Mouse (Mus musculus): ENCODE results near the gene Rps6ka3. TPM values are rescaled to one million over a fixed set of nuclear protein-coding genes. Genes with fewer than 3 reads are reported as not detected.

The Rps6ka3 gene
- polyA plus RNA-seq (2015; fragmentation: Nextera tagmentation; extraction: Ambion mirVana): 3.4 and 4.4 TPM in 2 replicates

DNA sequence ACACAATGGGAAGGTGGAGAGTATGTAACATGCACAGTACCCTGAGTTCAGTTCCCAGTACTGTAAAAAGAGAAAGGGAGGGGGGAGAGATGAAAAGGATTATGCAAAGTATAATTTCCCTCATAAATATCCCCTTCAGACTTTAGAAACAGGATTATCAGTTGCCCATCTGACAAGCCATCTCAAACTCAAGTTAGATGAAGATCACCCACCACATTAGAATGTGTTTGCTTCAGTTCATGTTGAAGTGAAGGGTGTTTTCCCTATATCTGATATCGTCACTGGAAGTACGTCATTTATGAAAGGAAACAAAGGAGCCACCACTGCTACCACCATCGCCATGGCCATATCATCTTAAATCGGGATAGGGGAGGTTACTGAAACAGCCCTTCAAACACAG lies at the start of gene Rps6ka3:
Gene Rps6ka3 (plus strand): TSS at position 301 of the 400 bp plus-strand sequence.
- WGBS: 93% methylated on average over 4 of the region's 4 CpGs
- Histone ChIP-seq H3K9me3 (no peaks in the 10 kb centered on the region), H3K4me1 (replicated peaks) (no peaks in the 10 kb centered on the region)

DNA sequence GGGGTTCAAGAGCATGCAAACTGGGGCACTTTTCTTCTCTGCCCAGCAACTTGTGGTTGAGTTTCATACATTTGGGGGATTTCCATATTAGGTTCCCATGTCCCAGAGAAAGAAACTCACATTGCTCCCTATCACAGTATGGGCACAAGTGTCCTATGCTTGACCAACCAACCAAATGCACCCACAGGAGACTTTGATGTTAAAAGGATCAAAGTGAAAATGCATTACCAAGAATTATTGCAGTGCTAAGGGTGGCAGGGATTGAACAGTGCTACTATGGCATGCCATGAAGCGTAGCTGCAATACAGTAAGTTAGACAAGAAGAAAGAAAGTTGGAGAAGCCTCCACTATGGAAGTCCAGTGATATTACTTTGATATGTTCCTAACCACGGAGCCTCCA lies 40.9 kb upstream of the Rps6ka3 start:
- Histone ChIP-seq H3K27ac (no peak overlapping the region), H3K27me3 (no peaks in the 10 kb centered on the region), H3K4me1 (replicated peaks) (no peaks in the 10 kb centered on the region), H3K4me3 (replicated peaks) (no peak overlapping the region), H3K9me3 (no peaks in the 10 kb centered on the region), H3K9ac (replicated peaks) (no peak overlapping the region), H3K4me2 (replicated peaks) (no peak overlapping the region), H3K36me3 (no peaks in the 10 kb centered on the region)
- ATAC-seq: no peak
- WGBS: 88% methylated on average over 2 of the region's 2 CpGs

More for the DNA sequence above, at the start of gene Rps6ka3:
- no peak for ATAC-seq
- Histone ChIP-seq H3K27ac (no peak within 1 kb of the TSS), H3K9ac (replicated peaks) (no peak within 1 kb of the TSS), H3K27me3 (peaks cover 4% of the 10 kb centered on the region; the same call in 1 of the 2 replicates), H3K4me2 (replicated peaks) (no peak within 1 kb of the TSS), H3K36me3 (no peaks in the 10 kb centered on the region), H3K4me3 (replicated peaks) (no peak within 1 kb of the TSS)

DNA sequence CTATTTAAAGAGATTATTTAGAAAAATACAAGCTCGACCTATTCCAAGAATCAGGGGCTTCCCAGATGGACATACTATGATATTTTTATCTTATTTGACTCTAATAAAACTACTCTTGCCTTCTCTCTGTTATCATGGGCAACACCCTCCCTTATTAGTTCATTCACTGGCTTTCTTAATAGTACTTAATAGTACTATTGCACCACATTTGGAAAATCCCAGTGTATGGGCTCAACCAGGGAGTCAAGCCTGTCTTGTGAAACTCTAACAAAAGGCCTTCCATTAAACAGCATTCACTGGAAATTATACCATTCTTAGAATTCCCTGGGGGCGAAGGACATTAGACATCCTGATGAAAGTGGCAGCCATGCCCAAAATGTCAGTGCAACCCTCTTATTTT lies 38.5 kb upstream of the Rps6ka3 start:
- no peaks in the 10 kb centered on the region for H3K4me1 ChIP-seq (replicated peaks)
- no peaks in the 10 kb centered on the region for H3K27me3 ChIP-seq
- no peak overlapping the region for H3K4me2 ChIP-seq (replicated peaks)
- WGBS: 66% methylated on average over 2 of the region's 2 CpGs
- ATAC-seq: no peak
- no peaks in the 10 kb centered on the region for H3K36me3 ChIP-seq
- H3K9ac ChIP-seq (replicated peaks): no peak overlapping the region
- H3K4me3 ChIP-seq (replicated peaks): no peak overlapping the region
- H3K9me3 ChIP-seq: no peaks in the 10 kb centered on the region
- H3K27ac ChIP-seq: no peak overlapping the region

DNA sequence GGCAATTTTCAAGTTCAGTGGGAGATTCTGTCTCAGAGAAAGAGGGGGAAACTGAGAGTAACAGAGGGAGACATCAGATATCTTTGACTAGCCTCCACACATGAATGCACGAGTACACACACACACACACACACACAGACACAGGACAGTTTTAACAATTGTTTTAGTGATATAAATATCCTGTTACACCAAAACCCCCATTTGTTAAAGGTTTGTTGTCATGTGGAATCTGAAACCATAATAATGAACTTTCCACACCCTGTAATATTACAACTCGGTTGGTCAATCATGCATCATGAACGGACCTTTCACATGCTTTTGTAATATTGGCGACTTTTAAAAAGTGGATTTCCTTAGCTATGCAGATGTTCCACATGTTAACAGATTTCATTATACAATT lies 18.5 kb upstream of the Rps6ka3 start:
- H3K4me1 ChIP-seq (replicated peaks): no peaks in the 10 kb centered on the region
- H3K4me3 ChIP-seq (replicated peaks): no peak overlapping the region
- no peak overlapping the region for H3K4me2 ChIP-seq (replicated peaks)
- H3K36me3 ChIP-seq: no peaks in the 10 kb centered on the region
- no peak overlapping the region for H3K27ac ChIP-seq
- no peak for ATAC-seq
- H3K27me3 ChIP-seq: peaks cover 5% of the 10 kb centered on the region; the same call in 1 of the 2 replicates
- WGBS: 86% methylated on average over 4 of the region's 4 CpGs
- no peak overlapping the region for H3K9ac ChIP-seq (replicated peaks)
- no peaks in the 10 kb centered on the region for H3K9me3 ChIP-seq

DNA sequence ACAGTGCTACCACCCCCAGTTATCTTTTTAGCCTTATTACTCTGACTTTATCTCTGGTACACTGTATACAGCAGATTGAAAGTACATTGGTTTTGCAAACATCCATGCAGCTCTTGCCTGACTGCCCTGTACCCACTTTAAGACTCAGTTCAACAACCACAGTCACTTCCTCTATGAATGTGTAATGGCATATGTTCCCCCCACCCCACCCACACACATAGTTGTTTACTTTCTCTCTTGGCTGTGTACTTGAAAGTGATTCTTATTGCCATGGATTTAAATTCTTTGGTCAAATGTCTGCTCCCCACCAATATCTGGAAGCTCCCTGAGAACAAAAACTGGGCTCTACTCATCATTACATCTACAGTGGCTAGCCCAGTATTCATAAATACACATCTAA lies 10.6 kb upstream of the Rps6ka3 start:
- H3K27me3 ChIP-seq: peaks cover 2% of the 10 kb centered on the region; the same call in 1 of the 2 replicates
- no peak overlapping the region for H3K4me2 ChIP-seq (replicated peaks)
- no peak overlapping the region for H3K9ac ChIP-seq (replicated peaks)
- H3K27ac ChIP-seq: no peak overlapping the region
- H3K36me3 ChIP-seq: no peaks in the 10 kb centered on the region
- no peaks in the 10 kb centered on the region for H3K9me3 ChIP-seq
- ATAC-seq: no peak
- no peak overlapping the region for H3K4me3 ChIP-seq (replicated peaks)
- H3K4me1 ChIP-seq (replicated peaks): no peaks in the 10 kb centered on the region

DNA sequence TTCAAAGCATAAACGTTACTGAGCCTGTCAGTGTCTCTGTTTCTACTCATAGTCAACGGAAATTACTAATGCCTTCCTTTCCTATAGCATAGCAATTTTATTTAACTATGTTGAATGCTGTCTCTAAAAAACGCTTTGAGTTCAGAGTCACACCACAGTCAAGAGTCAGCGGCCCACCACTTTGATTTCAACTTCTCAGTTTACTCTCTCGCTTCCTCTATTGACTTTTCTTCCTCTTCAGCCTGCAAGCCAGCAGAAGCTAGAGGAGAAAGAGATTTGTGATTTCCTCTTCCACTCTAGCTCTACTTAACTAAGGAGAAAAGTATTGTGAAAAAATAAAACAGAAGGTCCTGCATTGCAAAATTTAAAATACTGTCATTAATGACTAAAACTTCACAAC lies 10.0 kb upstream of the Rps6ka3 start:
- Histone ChIP-seq H3K27me3 (no peaks in the 10 kb centered on the region; the same call in 1 of the 2 replicates), H3K9ac (replicated peaks) (no peak overlapping the region), H3K36me3 (no peaks in the 10 kb centered on the region), H3K4me2 (replicated peaks) (no peak overlapping the region), H3K4me3 (replicated peaks) (no peak overlapping the region), H3K27ac (no peak overlapping the region), H3K4me1 (replicated peaks) (no peaks in the 10 kb centered on the region), H3K9me3 (no peaks in the 10 kb centered on the region)
- 80% methylated on average over 5 of the region's 5 CpGs for WGBS
- ATAC-seq: no peak

DNA sequence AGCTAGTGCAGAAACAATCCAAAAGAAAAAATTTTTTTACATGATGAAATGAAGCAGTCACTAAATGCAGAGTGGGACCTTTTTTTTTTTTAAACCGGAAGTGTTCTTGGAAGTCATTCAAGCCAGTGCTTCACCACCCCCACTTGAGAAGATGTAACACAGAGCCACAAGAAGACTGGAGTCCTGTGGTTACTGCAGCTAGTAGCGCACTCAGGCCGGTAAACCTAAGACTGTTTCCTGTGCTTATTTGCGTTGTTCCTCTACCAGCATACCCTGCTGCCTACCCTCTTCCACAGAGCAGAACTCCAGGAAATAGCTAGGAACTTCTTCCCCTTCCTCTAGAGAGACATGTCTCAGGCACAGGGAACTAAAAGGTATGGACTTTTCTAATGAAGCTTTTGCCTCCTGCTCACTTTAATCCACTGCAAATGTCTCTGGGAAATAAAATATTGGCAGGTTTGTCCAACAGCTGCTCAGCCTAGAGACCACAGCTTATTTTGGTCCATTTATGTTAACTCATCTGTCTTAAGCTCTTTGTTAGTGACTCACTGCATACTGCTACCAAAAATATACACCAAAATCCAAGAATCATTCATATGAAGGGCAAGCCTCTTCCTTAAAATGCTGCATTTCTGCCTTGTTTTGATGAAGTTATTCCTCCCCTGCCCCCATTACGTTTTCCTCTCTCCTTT lies 931 bp downstream of the Rps6ka3 start:
- Histone ChIP-seq H3K27me3 (peaks cover 4% of the 10 kb centered on the region; the same call in 1 of the 2 replicates), H3K4me3 (replicated peaks) (no peak overlapping the region), H3K27ac (no peak overlapping the region), H3K4me1 (replicated peaks) (no peaks in the 10 kb centered on the region), H3K9me3 (no peaks in the 10 kb centered on the region), H3K9ac (replicated peaks) (no peak overlapping the region), H3K4me2 (replicated peaks) (no peak overlapping the region), H3K36me3 (no peaks in the 10 kb centered on the region)
- ATAC-seq: no peak
- WGBS: 77% methylated on average over 5 of the region's 5 CpGs

DNA sequence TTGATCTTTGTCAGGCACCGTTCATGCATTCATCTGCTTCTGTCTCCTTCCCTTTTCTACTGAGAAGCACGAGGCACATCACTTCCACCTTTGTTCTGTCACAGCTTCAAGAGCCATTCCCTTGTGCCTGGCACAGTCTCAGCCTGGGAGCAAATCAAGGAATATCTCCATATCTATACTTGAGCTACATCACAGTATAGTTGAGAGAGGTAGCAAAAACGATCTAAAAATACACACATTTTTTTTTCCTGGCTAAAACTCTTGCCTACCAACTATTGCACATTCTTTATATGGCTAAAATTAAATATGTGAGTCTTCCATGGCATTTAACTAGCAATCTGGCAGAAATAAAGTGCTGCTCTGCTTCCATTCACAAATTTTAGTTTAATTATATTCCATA lies 5.1 kb downstream of the Rps6ka3 start:
- H3K4me2 ChIP-seq (replicated peaks): no peak overlapping the region
- peaks cover 5% of the 10 kb centered on the region for H3K27me3 ChIP-seq
- H3K36me3 ChIP-seq: no peaks in the 10 kb centered on the region
- H3K9me3 ChIP-seq: no peaks in the 10 kb centered on the region
- no peak overlapping the region for H3K9ac ChIP-seq (replicated peaks)
- no peak overlapping the region for H3K27ac ChIP-seq
- H3K4me1 ChIP-seq (replicated peaks): no peaks in the 10 kb centered on the region
- 46% methylated on average over 3 of the region's 3 CpGs for WGBS
- H3K4me3 ChIP-seq (replicated peaks): no peak overlapping the region
- ATAC-seq: no peak

DNA sequence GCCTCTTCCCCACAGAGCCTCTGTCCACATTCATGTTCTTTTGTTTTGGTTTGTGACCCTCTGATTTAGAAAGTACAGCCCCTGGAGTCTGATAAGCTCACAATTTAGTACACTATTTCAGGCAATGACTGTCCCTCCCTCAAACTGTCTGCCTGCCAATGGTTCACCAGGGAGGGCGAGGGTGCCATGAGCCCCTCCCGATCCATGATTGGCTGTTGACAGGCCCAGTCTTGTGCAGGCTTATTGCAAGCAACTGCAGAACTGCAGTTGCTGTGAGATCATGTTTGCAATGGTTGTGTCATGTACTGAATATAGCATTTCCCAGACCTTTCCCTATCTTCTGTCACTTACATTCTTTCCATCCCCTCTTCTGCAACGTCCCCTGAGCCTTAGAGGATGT lies 12.4 kb downstream of the Rps6ka3 start:
- no peaks in the 10 kb centered on the region for H3K36me3 ChIP-seq
- ATAC-seq: no peak
- H3K9ac ChIP-seq (replicated peaks): no peak overlapping the region
- no peaks in the 10 kb centered on the region for H3K9me3 ChIP-seq
- WGBS: 74% methylated on average over 3 of the region's 3 CpGs
- H3K4me3 ChIP-seq (replicated peaks): no peak overlapping the region
- H3K4me1 ChIP-seq (replicated peaks): no peaks in the 10 kb centered on the region
- no peak overlapping the region for H3K4me2 ChIP-seq (replicated peaks)
- no peak overlapping the region for H3K27ac ChIP-seq
- H3K27me3 ChIP-seq: peaks cover 3% of the 10 kb centered on the region

DNA sequence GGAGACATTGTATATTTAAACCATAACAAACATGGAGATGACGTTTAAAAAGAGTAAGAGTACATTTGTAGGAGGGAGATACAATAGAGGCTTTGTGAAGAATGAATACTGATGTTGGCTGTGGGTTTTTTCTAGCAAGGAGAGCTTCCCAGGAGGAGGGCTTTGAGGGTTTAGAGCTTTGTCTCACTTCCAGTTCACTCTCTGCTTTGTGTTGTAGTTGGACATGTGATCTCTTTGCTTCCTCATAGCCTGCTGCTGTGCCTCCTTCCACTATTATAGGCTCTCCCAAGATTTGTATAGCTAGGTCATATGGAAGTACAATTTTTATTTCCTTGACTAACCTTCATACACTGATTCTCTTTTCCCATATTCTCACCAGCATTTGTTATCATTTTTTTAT lies 27.2 kb downstream of the Rps6ka3 start:
- no peak overlapping the region for H3K4me3 ChIP-seq (replicated peaks)
- H3K9ac ChIP-seq (replicated peaks): no peak overlapping the region
- no peaks in the 10 kb centered on the region for H3K4me1 ChIP-seq (replicated peaks)
- no peaks in the 10 kb centered on the region for H3K9me3 ChIP-seq
- H3K27me3 ChIP-seq: no peaks in the 10 kb centered on the region
- no peaks in the 10 kb centered on the region for H3K36me3 ChIP-seq
- ATAC-seq: no peak
- no peak overlapping the region for H3K4me2 ChIP-seq (replicated peaks)
- no peak overlapping the region for H3K27ac ChIP-seq
- 12% methylated on average over 1 of the region's 1 CpGs for WGBS

DNA sequence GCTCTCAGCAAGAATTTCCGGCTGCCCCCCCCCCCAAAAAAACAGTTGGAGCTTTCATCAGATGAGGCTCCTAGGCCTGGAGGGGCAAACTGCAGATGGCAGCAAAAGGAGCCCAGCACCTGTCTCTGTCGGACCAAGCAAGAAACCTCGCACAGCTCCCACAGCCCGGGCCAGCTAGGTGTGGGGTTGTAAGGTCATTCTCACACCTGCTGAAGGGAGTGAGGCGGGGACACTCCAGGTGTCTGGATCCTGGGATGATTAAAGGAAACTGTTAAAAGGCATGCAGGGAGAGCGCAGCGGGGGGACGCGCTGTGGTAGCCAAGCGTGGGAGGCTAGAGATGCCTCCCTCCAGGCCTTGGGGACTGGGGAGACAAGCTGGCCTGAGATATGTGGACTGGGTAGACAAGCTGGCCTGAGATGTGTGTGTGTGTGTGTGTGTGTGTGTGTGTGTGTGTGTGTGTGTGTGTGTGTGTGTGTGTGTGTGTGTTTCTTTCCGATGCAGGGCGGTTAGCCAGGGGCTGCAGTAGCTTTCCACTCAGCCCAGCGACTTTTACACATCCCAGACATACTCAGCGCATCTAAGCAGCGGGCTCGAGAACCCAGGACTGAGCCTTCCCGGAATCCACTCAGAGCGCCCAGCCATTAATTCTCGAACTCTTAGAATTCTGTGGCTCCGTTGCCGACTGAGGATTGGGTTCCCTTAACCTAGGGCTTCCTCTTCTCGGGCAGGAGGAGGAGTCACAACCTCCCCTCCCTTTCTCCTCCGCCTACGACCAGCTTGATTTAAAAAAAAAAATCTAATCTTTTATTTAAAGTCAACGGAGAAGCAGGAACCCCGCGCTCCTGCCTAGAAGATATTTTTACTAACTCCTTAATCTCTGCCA lies 44.1 kb downstream of the Rps6ka3 start:
- ATAC-seq: no peak
- Histone ChIP-seq H3K36me3 (no peaks in the 10 kb centered on the region), H3K4me1 (replicated peaks) (no peaks in the 10 kb centered on the region), H3K4me2 (replicated peaks) (peak overlapping the region; percentile 56), H3K4me3 (replicated peaks) (peak overlapping the region; percentile 70), H3K9ac (replicated peaks) (no peak overlapping the region), H3K27me3 (no peaks in the 10 kb centered on the region), H3K27ac (peak overlapping the region; percentile 90; the same call in 1 of the 2 replicates), H3K9me3 (no peaks in the 10 kb centered on the region)
- 32% methylated on average over 25 of the region's 27 CpGs for WGBS
